Mouse (Mus musculus) lung, postnatal 0 days (tissue): Measurements from ENCODE around the gene Ost4. TPM values are rescaled to one million over a fixed set of nuclear protein-coding genes. Genes with fewer than 3 reads are reported as not detected.

ENCODE experiments used
- ATAC-seq: fragments of 200-750 bp; cut with Nextera tagmentation; 2 replicates; pipeline ENCODE4 v1.8.0; 2017; ENCODE audit warnings: moderate library complexity
- DNase-seq: peaks from one replicate; pipeline ENCODE4 v3.0.0-alpha.2; 2016; ENCODE audit warnings: low spot score
- H3K27ac ChIP-seq: fragments of 300-500 bp; sonication (generic); 2 replicates; pipeline ENCODE4 v1.5.1; 2014; ENCODE audit warnings: antibody characterized with exemption, mild to moderate bottlenecking, low read length, mixed read lengths
- H3K27me3 ChIP-seq: fragments of 300-500 bp; sonication (generic); replicated peaks from 2 replicates; pipeline ENCODE4 v1.6.1; 2014; ENCODE audit warnings: low read length, mixed read lengths; ENCODE audit not compliant: insufficient read depth
- H3K36me3 ChIP-seq: fragments of 300-500 bp; sonication (generic); 2 replicates; pipeline ENCODE4 v1.6.1; 2014; ENCODE audit warnings: low read length, mixed read lengths; ENCODE audit not compliant: insufficient read depth
- H3K4me1 ChIP-seq: fragments of 300-500 bp; sonication (generic); 2 replicates; pipeline ENCODE4 v1.6.1; 2014; ENCODE audit warnings: antibody characterized with exemption, low read depth, low read length, mixed read lengths; ENCODE audit not compliant: insufficient read depth
- H3K4me2 ChIP-seq: fragments of 300-500 bp; sonication (generic); replicated peaks from 2 replicates; pipeline ENCODE4 v1.6.1; 2014; ENCODE audit warnings: low read depth, mild to moderate bottlenecking, low read length, moderate library complexity, mixed read lengths
- H3K4me3 ChIP-seq: fragments of 300-500 bp; sonication (generic); 2 replicates; pipeline ENCODE4 v1.5.1; 2014; ENCODE audit warnings: low read depth, low read length
- H3K9ac ChIP-seq: fragments of 300-500 bp; sonication (generic); replicated peaks from 2 replicates; pipeline ENCODE4 v1.6.1; 2014; ENCODE audit warnings: low read depth, mild to moderate bottlenecking
- H3K9me3 ChIP-seq: fragments of 300-500 bp; sonication (generic); 2 replicates; pipeline ENCODE4 v1.6.1; 2016; ENCODE audit warnings: low read length, mixed read lengths
- CTCF ChIP-seq: IDR thresholded peaks from 2 replicates; pipeline ENCODE4 v1.5.1; 2016; ENCODE audit warnings: antibody characterized with exemption, mild to moderate bottlenecking
- EP300 ChIP-seq: IDR thresholded peaks from 2 replicates; pipeline ENCODE4 v1.6.1; 2016; ENCODE audit warnings: antibody characterized with exemption, mild to moderate bottlenecking, control low read depth
- WGBS: fragments of 180-500 bp; shearing (Covaris S2); extraction: QIAGEN DNeasy Blood & Tissue Kit; methylation state at CpG from one replicate; pipeline ENCODE4 v1.1.7; 2014; 5-methylcytosine and 5-hydroxymethylcytosine counted together
- polyA plus RNA-seq: library from polyadenylated mRNA; unstranded; fragments of >200 nt; fragmentation: Nextera tagmentation; extraction: Ambion mirVana; gene quantifications from 2 replicates; pipeline ENCODE4 v1.2.1, GENCODE M21; 2015

Ost4 gene
- polyA plus RNA-seq, 1 experiment from 2014 or later: 365 TPM

DNA sequence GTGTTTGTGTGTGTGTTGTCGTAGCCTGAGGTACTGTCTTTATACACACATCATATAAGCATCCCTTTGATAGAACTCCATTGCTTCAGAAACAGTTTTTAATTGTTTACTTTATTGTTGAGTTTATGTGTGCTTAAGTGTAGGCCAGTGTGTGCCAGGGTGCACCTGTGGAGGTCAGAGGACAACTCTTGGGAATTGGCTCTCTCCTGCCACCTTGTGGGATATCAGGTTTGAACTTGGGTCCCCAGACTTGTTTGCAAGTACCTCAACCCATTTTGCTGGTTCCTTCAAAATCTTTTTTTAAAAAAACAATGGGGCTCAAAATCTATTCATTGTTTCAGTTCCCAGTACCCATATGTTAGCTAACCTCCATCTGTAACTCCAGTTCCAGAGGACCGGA, 35.4 kb upstream of the Ost4 start:
- 92% methylated on average over 2 of the region's 2 CpGs for WGBS
- H3K4me2 ChIP-seq: no peak overlapping the region
- H3K27me3 ChIP-seq: no peaks in the 10 kb centered on the region
- no peak overlapping the region for H3K27ac ChIP-seq
- H3K9ac ChIP-seq: no peak overlapping the region
- DNase-seq (no peak), ATAC-seq (no peak)
- H3K4me1 ChIP-seq: no peaks in the 10 kb centered on the region
- no peak for TF ChIP-seq EP300
- TF ChIP-seq CTCF: peak; percentile 50
- H3K4me3 ChIP-seq: no peak overlapping the region
- no peaks in the 10 kb centered on the region for H3K36me3 ChIP-seq
- H3K9me3 ChIP-seq: no peaks in the 10 kb centered on the region

DNA sequence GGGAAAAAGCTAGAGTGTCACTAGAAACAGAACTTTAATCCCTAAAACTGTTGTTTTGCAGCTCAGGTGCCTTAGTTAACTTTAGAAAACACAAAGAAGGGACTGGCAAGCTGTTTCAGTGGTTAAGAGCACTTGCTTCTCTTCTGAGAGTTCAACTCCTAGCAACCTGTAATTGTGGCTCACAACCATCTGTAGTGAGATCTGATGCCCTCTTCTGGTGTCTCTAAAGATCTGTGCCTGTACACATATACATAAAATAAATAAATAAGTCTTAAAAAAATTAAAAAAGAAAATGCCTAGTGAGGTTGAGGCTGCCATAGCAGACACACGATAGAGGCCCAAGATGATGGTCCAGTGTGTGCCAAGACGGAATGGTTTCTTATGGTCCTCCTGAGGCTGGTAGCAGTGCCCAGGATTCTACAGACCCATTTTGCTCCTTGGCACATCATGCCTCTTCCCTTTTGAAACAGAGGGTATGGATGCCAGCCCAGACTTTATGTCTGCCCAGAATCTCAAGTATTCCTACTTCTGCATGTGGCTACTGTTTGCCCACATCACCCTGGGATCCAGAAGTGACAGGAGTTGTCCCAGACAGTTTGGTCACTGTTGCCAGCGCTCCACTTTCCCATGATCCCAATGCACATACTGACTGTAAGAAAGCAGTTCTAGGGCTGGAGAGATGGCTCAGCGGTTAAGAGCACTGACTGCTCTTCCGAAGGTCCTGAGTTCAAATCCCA, 27.3 kb upstream of the Ost4 start:
- H3K36me3 ChIP-seq: no peaks in the 10 kb centered on the region

DNA sequence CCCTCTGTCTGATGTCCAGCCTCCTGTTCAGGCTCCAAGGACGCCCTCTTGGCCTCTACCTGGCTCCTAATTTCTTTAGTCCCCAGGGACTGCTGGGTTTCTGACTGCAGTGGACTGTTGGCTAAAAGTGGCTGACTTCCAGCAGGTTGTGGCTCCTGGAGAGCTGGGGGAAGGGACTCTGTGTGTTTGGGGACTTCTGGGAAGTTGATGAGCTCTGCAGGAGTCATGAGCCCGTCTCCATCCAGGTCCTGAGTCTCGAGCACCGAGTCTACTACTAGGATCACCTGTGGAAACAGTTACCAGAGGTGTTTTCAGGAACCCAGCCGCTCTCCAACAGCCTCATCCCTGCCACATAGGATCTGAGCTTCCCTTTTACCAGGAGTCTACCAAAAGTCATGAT, 26.1 kb upstream of the Ost4 start:
- TF ChIP-seq CTCF: no peak
- TF ChIP-seq EP300: no peak
- H3K9me3 ChIP-seq: no peaks in the 10 kb centered on the region
- H3K4me3 ChIP-seq: no peak overlapping the region
- no peak overlapping the region for H3K4me2 ChIP-seq
- no peaks in the 10 kb centered on the region for H3K4me1 ChIP-seq
- DNase-seq (no peak), ATAC-seq (no peak)
- H3K27me3 ChIP-seq: no peaks in the 10 kb centered on the region
- WGBS: 56% methylated on average over 5 of the region's 5 CpGs
- H3K9ac ChIP-seq: no peak overlapping the region
- H3K36me3 ChIP-seq: no peaks in the 10 kb centered on the region
- no peak overlapping the region for H3K27ac ChIP-seq

More for the DNA sequence above, 27.3 kb upstream of the Ost4 start:
- no peak for DNase-seq
- Histone ChIP-seq H3K9me3 (no peaks in the 10 kb centered on the region), H3K9ac (no peak overlapping the region), H3K27ac (no peak overlapping the region), H3K27me3 (no peaks in the 10 kb centered on the region), H3K4me3 (no peak overlapping the region), H3K4me1 (no peaks in the 10 kb centered on the region), H3K4me2 (no peak overlapping the region)
- TF ChIP-seq CTCF (peak; percentile 39), EP300 (no peak)
- no peak for ATAC-seq
- 90% methylated on average over 5 of the region's 5 CpGs for WGBS

DNA sequence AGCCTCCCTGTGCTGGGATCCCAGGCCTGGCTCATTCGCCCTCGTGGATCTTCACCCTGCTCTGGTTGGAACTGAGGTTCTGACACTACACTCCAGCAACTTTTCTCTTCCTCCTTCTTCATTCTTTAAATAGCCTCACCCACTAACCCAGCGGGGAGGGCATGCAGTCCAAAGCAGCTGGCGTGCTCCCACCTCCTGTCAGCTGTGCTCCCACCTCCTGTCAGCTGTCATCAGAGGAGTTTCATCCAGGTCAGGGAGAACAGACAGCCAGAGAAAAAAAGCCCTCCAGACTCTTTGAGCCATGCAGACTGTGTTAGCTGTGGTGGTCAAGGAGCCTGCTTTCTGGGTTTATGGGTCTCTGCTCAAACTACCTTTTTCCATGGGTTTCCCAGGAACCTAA, 23.8 kb upstream of the Ost4 start:
- DNase-seq: no peak
- 72% methylated on average over 4 of the region's 4 CpGs for WGBS
- no peaks in the 10 kb centered on the region for H3K4me1 ChIP-seq
- H3K4me2 ChIP-seq: no peak overlapping the region
- TF ChIP-seq EP300: no peak
- TF ChIP-seq CTCF: no peak
- no peaks in the 10 kb centered on the region for H3K36me3 ChIP-seq
- no peaks in the 10 kb centered on the region for H3K27me3 ChIP-seq
- no peak overlapping the region for H3K4me3 ChIP-seq
- no peak for ATAC-seq
- H3K9me3 ChIP-seq: no peaks in the 10 kb centered on the region
- no peak overlapping the region for H3K27ac ChIP-seq
- no peak overlapping the region for H3K9ac ChIP-seq

DNA sequence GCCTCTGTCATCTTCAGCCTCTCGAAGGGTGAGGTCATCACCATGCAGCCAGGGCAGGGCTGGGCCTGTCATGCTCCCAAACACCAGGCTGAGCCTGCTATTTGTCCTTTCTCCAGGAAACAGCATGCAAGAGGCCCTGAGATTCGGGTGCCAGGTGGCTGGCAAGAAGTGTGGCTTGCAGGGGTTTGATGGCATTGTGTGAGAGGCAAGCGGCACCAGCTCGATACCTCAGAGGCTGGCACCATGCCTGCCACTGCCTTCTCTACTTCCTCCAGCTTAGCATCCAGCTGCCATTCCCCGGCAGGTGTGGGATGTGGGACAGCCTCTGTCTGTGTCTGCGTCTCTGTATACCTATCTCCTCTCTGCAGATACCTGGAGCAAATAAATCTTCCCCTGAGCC, 23.3 kb upstream of the Ost4 start:
- H3K27ac ChIP-seq: no peak overlapping the region
- H3K4me2 ChIP-seq: no peak overlapping the region
- no peak overlapping the region for H3K9ac ChIP-seq
- no peak for ATAC-seq
- no peaks in the 10 kb centered on the region for H3K36me3 ChIP-seq
- 65% methylated on average over 6 of the region's 6 CpGs for WGBS
- TF ChIP-seq EP300: no peak
- no peak for TF ChIP-seq CTCF
- H3K27me3 ChIP-seq: no peaks in the 10 kb centered on the region
- H3K4me3 ChIP-seq: no peak overlapping the region
- no peaks in the 10 kb centered on the region for H3K4me1 ChIP-seq
- DNase-seq: no peak
- H3K9me3 ChIP-seq: no peaks in the 10 kb centered on the region

DNA sequence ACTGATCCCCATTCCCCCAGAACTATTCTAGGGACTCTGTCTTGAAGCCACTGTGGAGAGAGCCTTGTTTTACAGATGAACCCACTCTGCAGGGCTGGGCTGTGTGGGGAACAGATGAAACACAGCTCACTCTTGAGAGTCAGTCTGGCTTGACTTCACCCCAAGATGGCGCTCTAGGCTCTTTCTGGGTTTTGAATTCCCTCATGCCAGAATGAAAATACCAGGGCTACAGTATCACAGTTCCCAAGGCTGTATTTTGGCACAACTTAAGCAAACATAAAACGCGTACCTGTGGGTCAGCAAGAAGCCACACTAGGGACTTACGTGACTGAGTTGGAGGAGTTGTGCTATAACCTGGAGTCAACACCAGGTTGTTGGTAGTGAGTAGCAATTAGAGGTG, 22.5 kb upstream of the Ost4 start:
- Histone ChIP-seq H3K4me2 (no peak overlapping the region), H3K36me3 (no peaks in the 10 kb centered on the region), H3K4me3 (no peak overlapping the region), H3K9me3 (no peaks in the 10 kb centered on the region), H3K9ac (no peak overlapping the region), H3K27me3 (no peaks in the 10 kb centered on the region), H3K27ac (no peak overlapping the region), H3K4me1 (no peaks in the 10 kb centered on the region)
- ATAC-seq: peak; percentile 61
- DNase-seq: peak; percentile 87
- 41% methylated on average over 4 of the region's 4 CpGs for WGBS
- TF ChIP-seq CTCF (peak; percentile 83), EP300 (no peak)
